Mouse (Mus musculus) C2C12 (cell line): ENCODE results near the gene G6pdx.

Experiments used
- CEBPB ChIP-seq: IDR thresholded peaks from one replicate; pipeline ENCODE4 v1.6.1; 2011; ENCODE audit warnings: low read depth, mild to moderate bottlenecking, control low read depth, moderate library complexity
- CTCF ChIP-seq: IDR thresholded peaks from one replicate; pipeline ENCODE4 v1.5.1; 2011; ENCODE audit not compliant: control insufficient read depth, insufficient read depth, insufficient read length
- FOSL1 ChIP-seq: IDR thresholded peaks from one replicate; pipeline ENCODE4 v1.8.0; 2011; ENCODE audit warnings: mild to moderate bottlenecking, low read length; ENCODE audit not compliant: poor library complexity, insufficient read depth, severe bottlenecking
- MAX ChIP-seq: IDR thresholded peaks from one replicate; pipeline ENCODE4 v1.6.1; 2011; ENCODE audit warnings: mild to moderate bottlenecking, control low read depth
- MYOD1 ChIP-seq: IDR thresholded peaks from one replicate; pipeline ENCODE4 v1.6.1; 2011; ENCODE audit warnings: low read depth; ENCODE audit not compliant: control insufficient read depth, insufficient read length
- MYOG ChIP-seq: IDR thresholded peaks from one replicate; pipeline ENCODE4 v1.6.1; 2011; ENCODE audit not compliant: control insufficient read depth, insufficient read length; ENCODE audit errors: extremely low read depth
- USF1 ChIP-seq: IDR thresholded peaks from one replicate; pipeline ENCODE4 v1.6.1; 2011; ENCODE audit warnings: low read depth, mild to moderate bottlenecking, control low read depth, moderate library complexity

DNA sequence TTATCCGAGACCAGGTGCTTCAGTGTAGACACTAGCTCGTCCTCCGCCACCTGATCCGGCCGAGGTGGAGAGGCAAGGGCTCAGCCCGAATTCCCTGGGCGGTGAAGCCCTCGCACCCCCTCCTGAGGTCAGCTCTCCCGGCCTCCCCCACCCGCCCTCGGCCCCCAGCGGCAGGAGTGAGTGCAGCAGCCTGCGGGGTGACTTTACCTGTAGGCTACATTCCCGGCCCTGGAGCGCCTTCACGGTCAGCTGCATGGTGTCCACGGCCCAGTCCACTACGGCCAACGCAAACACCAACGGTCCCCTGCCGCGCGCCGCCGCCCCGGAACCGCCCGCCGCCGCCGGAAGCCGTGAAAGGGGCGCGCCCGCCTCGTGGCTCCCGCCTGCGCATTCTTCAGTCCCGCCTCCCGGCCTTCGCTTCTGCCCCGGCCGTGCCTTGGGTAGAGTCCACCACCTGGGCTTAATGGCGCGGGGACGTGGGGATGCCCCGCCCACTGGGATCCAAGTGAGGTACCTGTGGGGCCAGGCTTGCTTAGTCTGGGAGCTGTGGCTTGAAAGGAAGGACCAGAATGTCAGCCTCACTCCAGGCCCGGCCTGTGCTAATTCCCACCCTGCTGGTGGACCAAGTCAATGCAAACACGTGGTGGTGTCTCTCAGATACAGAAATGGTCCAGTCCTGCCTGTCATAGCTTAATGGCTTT is 60.6 kb downstream of the G6pdx start:
- TF ChIP-seq CTCF, result no peak
- peak; percentile 68 for TF ChIP-seq MAX
- TF ChIP-seq USF1, result no peak
- TF ChIP-seq FOSL1, result no peak
- no peak for TF ChIP-seq CEBPB
- TF ChIP-seq MYOD1, result no peak
- no peak for TF ChIP-seq MYOG
